Mouse (Mus musculus) B cell, adult (primary cell): ENCODE results near the gene Nthl1. TPM values are rescaled to one million over a fixed set of nuclear protein-coding genes. Genes with fewer than 3 reads are reported as not detected.

ENCODE experiments used
- total RNA-seq: library from RNA; stranded (reverse); gene quantifications from 4 replicates; pipeline ENCODE4 v1.2.4, GENCODE M21; 2023; ENCODE audit not compliant: inconsistent age

Nthl1 gene
- 2.8 to 11.3 TPM (median 4.9 TPM) in 4 replicates for total RNA-seq

DNA sequence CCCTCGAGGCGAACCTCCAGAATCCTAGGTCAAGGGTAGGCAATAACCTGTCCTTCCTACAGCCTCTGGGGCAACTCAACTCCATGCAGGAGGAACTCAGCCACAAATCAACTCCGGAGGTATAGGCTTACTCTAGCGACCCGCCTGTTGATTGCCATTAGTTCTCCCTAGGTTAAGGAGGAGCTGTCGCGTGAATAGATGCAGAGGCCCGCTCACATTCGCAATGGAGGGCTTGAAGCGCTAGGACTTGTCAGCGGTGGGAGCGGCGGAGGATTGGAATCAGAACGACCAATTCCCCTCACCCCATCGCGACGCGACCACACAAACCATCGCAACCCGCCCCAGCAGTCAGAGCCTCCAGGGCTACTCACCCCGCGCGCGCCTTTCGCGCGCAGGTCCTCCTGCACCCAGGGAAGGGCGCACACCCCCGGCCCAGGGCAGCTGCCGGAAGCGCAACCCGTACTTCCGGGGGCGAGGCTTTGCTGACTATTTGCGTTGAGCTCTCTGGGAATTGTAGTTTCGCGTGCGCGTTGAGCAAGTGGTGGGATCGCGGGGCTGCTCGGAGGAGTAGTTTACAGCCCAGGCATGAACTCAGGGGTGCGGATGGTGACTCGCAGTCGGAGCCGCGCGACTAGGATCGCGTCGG lies at the start of gene Nthl1, which contains the start of gene Tsc2:
Gene Nthl1, plus strand, starts transcription at position 514 of the 646 bp plus-strand sequence.
Gene Tsc2, minus strand, starts transcription at position 464 of the 646 bp plus-strand sequence.

DNA sequence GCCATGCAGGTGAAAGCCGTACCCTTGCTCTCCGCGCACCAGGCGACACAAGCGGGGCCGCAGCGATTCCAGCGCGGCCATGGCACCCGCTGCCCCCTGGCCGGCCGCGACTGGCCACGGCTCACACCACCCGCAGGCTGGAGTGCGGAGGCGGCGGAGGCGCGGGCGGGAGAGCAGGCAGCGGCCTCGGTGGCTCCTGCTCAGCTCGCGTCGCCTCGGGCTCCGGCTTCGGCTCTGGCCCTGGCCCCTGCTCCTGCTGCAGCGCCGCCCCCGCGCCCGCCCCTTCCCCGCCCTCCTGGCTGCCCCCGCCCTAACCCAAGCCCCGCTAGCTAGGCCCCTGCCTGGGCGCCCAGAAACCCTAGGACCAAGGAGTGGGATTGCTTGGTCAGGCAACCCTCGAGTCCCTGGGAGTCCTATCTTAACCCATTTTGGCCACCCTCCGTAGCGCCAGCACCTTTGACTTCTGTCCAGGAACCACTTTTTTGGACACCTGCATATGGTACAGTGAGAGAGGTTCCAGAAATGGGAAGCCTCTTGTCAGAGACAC lies 17.7 kb downstream of the Nthl1 start, which contains the start of gene Slc9a3r2:
Gene Slc9a3r2, minus strand, starts transcription at position 258 of the 547 bp plus-strand sequence.

DNA sequence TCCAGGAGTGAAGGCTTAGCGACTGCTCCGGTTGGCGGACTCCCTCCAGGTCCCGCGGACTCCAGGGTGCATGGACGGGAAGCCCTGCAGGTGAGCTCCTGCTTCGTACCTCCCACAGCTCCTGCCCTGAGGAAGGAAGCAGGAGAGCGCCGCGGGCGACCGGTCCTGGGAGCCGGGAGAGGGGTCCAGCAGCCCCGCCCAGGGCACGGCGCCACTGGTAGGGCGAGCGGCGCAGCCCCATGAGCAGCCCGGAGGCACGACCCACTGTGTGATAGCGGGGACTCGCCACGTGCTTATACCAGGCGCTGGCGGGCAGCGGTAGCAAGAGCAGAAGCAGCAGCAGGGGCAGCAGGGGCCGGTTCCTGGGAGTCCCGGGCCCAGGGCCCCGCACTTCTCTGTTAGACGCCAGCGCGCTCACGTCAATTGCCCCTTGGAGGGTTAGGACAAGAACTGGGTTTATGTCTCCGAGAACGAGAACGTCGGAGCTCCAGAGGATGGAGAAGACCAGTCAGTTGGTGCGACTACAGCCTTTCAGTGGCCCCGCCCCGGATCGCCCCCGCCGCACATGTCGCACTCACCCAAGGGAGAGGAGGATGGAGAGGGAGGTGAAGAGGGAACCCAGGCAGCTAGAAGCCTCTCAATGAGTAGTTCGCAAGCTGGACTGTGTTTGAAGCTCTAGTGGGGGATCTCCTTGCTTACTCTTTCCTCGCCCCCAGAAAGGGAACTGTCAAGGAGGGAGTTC lies 25.7 kb downstream of the Nthl1 start, which contains the start of gene Npw:
Gene Npw, minus strand, starts transcription at position 441 of the 742 bp plus-strand sequence.

GRCm38 (mm10) chr17:24669545-24670245 lies 37.2 kb downstream of the Nthl1 start, which contains the start of gene Zfp598:
Gene Zfp598 (plus strand): TSS chr17:24669687.

Other genes with a start within 250 kb of the Nthl1 start
- gene Rnps1, start 218.1 kb upstream of the Nthl1 start, total RNA-seq: 154 to 168 TPM (median 161 TPM) in 4 replicates
- gene Eci1, start 206.0 kb upstream of the Nthl1 start, total RNA-seq: 22.7 to 27.4 TPM (median 27.0 TPM) in 4 replicates
- 3.5 to 8.3 TPM (median 5.4 TPM) in 4 replicates for gene Dnase1l2, start 189.6 kb upstream of the Nthl1 start, total RNA-seq
- 58.4 to 75.5 TPM (median 64.9 TPM) in 4 replicates for gene E4f1, start 162.4 kb upstream of the Nthl1 start, total RNA-seq
- 17.0 to 19.8 TPM (median 18.8 TPM) in 4 replicates for gene Pgp, start 162.3 kb upstream of the Nthl1 start, total RNA-seq
- 0.71 to 1.2 TPM (median 0.95 TPM) in 4 replicates for gene Bricd5, start 158.8 kb upstream of the Nthl1 start, total RNA-seq
- 18.2 to 22.4 TPM (median 20.5 TPM) in 4 replicates for gene Mlst8, start 153.6 kb upstream of the Nthl1 start, total RNA-seq
- not detected in 4 replicates for gene Caskin1, start 144.1 kb upstream of the Nthl1 start, total RNA-seq
- 201 to 215 TPM (median 211 TPM) in 4 replicates for gene Traf7, start 104.7 kb upstream of the Nthl1 start, total RNA-seq
- 1.0 to 1.9 TPM (median 1.2 TPM) in 4 replicates for gene Rab26, start 98.5 kb upstream of the Nthl1 start, total RNA-seq
- 71.1 to 75.5 TPM (median 72.5 TPM) in 4 replicates for gene Pkd1, start 82.8 kb upstream of the Nthl1 start, total RNA-seq
- 84.9 to 110 TPM (median 98.3 TPM) in 4 replicates for gene Tsc2, start 50 bp upstream of the Nthl1 start, total RNA-seq
- gene Slc9a3r2, start 17.6 kb downstream of the Nthl1 start, total RNA-seq: 0.48 to 0.51 TPM in 2 of 4 replicates, not detected in the others
- gene Npw, start 25.8 kb downstream of the Nthl1 start, total RNA-seq: not detected in 4 replicates
- gene Zfp598, start 37.0 kb downstream of the Nthl1 start, total RNA-seq: 52.7 to 59.6 TPM (median 57.9 TPM) in 4 replicates
- not detected in 4 replicates for gene Syngr3, start 57.3 kb downstream of the Nthl1 start, total RNA-seq
- gene Gfer, start 63.5 kb downstream of the Nthl1 start, total RNA-seq: 16.9 to 18.7 TPM (median 18.1 TPM) in 4 replicates
- gene Noxo1, start 63.6 kb downstream of the Nthl1 start, total RNA-seq: 7.7 to 11.6 TPM (median 8.4 TPM) in 4 replicates
- 31.4 to 36.1 TPM (median 33.4 TPM) in 4 replicates for gene Tbl3, start 75.0 kb downstream of the Nthl1 start, total RNA-seq
- 0.78 TPM in 1 of 4 replicates, not detected in the others for gene Rnf151, start 85.4 kb downstream of the Nthl1 start, total RNA-seq
- gene Rps2, start 85.4 kb downstream of the Nthl1 start, total RNA-seq: 1,210 to 1,288 TPM (median 1,234 TPM) in 4 replicates
- 71.7 to 80.7 TPM (median 73.5 TPM) in 4 replicates for gene Ndufb10, start 91.8 kb downstream of the Nthl1 start, total RNA-seq
- not detected in 4 replicates for gene Rpl3l, start 95.1 kb downstream of the Nthl1 start, total RNA-seq
- 29.6 to 37.8 TPM (median 32.9 TPM) in 4 replicates for gene Msrb1, start 104.0 kb downstream of the Nthl1 start, total RNA-seq
- gene Hs3st6, start 120.3 kb downstream of the Nthl1 start, total RNA-seq: not detected in 4 replicates
- not detected in 4 replicates for gene Meiob, start 171.6 kb downstream of the Nthl1 start, total RNA-seq
- 27.5 to 30.3 TPM (median 27.9 TPM) in 4 replicates for gene Hagh, start 207.5 kb downstream of the Nthl1 start, total RNA-seq
- gene Fahd1, start 217.7 kb downstream of the Nthl1 start, total RNA-seq: 2.0 to 2.5 TPM (median 2.2 TPM) in 4 replicates
- 0.54 to 1.4 TPM (median 0.66 TPM) in 3 of 4 replicates, not detected in the other for gene Igfals, start 233.3 kb downstream of the Nthl1 start, total RNA-seq